Mouse (Mus musculus) adrenal gland, adult (tissue): ENCODE results near the gene Creb3l1.

ENCODE experiments used
- DNase-seq, 2 experiments: peaks; one replicate each; pipeline ENCODE4 v3.0.0; 2022 to 2023; ENCODE audit warnings: low spot score in 1 of 2; ENCODE audit not compliant: inconsistent age in 2 of 2

Gene Creb3l1

GRCm38 (mm10) chr2:92006983-92007921 lies 17.1 kb downstream of the Creb3l1 start:
- DNase-seq = peak; percentile 61 to 67

GRCm38 (mm10) chr2:92006491-92006890 lies 17.8 kb downstream of the Creb3l1 start:
- DNase-seq = no peak

- peak; percentile 74 to 83 for DNase-seq
Observed at GRCm38 (mm10) chr2:92004617-92005016, 19.7 kb downstream of the Creb3l1 start.

- DNase-seq = no peak
Observed at GRCm38 (mm10) chr2:91997905-91998608, 26.2 kb downstream of the Creb3l1 start.

- DNase-seq = no peak
Observed at GRCm38 (mm10) chr2:91996006-91996405, 28.3 kb downstream of the Creb3l1 start.

GRCm38 (mm10) chr2:91993409-91993808 lies 30.9 kb downstream of the Creb3l1 start:
- DNase-seq = no peak

- DNase-seq = no peak
Observed at GRCm38 (mm10) chr2:91989750-91990149, 34.6 kb downstream of the Creb3l1 start.

- DNase-seq = peak; percentile 79 to 95
Observed at GRCm38 (mm10) chr2:91987542-91987941, 36.8 kb downstream of the Creb3l1 start.

GRCm38 (mm10) chr2:91986071-91986470 lies 38.2 kb downstream of the Creb3l1 start:
- DNase-seq = peak; percentile 24 to 65

GRCm38 (mm10) chr2:91984906-91985525 lies 39.3 kb downstream of the Creb3l1 start:
- DNase-seq = peak; percentile 28 to 67

GRCm38 (mm10) chr2:91984439-91984838 lies 39.9 kb downstream of the Creb3l1 start:
- peak; percentile 87 to 91 for DNase-seq

GRCm38 (mm10) chr2:91980830-91981229 lies 43.5 kb downstream of the Creb3l1 start:
- no peak for DNase-seq

- DNase-seq = no peak
Observed at GRCm38 (mm10) chr2:91980245-91980644, 44.1 kb downstream of the Creb3l1 start.

GRCm38 (mm10) chr2:91978547-91978946 lies 45.8 kb downstream of the Creb3l1 start:
- no peak for DNase-seq

GRCm38 (mm10) chr2:91977960-91978359 lies 46.3 kb downstream of the Creb3l1 start:
- no peak for DNase-seq

- DNase-seq = peak; percentile 20 to 52
Observed at GRCm38 (mm10) chr2:91975581-91976541, 48.4 kb downstream of the Creb3l1 start, which contains the start of gene Dgkz. TSS of gene Dgkz (minus strand) at chr2:91975864.

GRCm38 (mm10) chr2:91973416-91974135 lies 50.7 kb downstream of the Creb3l1 start:
- no peak for DNase-seq

- peak in 1 of 2 experiments; percentile 37 for DNase-seq
Observed at GRCm38 (mm10) chr2:91972121-91972566, 52.2 kb downstream of the Creb3l1 start.
